Mouse (Mus musculus) spleen, adult 2 months (tissue): Measurements from ENCODE around the gene Olfr1333.
"Not testable (repeated sequence)": the region's sequence is repeated elsewhere in the genome, so short reads cannot be mapped to it uniquely, and the experiment has no call there.

ENCODE experiments used
- CTCF ChIP-seq: fragments of 200-500 bp; IDR thresholded peaks from 2 replicates; pipeline ENCODE4 v1.5.1; 2011; ENCODE audit warnings: mild to moderate bottlenecking, inconsistent platforms; ENCODE audit not compliant: insufficient read depth, insufficient read length, insufficient replicate concordance; ENCODE audit errors: extremely low read depth
- POLR2A ChIP-seq: fragments of 200-500 bp; IDR thresholded peaks from 2 replicates; pipeline ENCODE4 v1.6.1; 2011; ENCODE audit warnings: low read depth, low read length, inconsistent platforms

DNA sequence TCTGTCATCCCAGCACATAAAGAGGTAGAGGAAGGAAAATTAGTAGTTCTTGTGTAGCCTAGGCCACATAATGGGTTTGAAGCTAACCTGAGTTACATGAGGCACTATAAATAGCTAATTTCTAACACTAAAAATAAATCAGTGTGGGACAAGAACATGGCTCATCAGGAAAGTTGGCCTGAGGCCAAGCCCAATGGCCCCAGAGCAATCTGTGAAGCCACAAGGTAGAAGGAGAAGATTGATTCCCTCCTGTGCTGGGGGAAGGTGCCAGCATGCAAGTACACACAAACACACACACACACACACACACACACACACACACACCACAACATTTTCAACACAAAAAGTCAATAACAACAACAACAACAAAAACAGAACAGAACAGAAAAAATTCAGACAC, 43.3 kb downstream of the Olfr1333 start:
- not testable (repeated sequence) for TF ChIP-seq POLR2A, CTCF
